Mouse (Mus musculus): Measurements from ENCODE around the gene Man1a. TPM values are rescaled to one million over a fixed set of nuclear protein-coding genes. Genes with fewer than 3 reads are reported as not detected.

The Man1a gene
- polyA plus RNA-seq, 1 experiment from 2014 or later = 4.1 TPM

DNA sequence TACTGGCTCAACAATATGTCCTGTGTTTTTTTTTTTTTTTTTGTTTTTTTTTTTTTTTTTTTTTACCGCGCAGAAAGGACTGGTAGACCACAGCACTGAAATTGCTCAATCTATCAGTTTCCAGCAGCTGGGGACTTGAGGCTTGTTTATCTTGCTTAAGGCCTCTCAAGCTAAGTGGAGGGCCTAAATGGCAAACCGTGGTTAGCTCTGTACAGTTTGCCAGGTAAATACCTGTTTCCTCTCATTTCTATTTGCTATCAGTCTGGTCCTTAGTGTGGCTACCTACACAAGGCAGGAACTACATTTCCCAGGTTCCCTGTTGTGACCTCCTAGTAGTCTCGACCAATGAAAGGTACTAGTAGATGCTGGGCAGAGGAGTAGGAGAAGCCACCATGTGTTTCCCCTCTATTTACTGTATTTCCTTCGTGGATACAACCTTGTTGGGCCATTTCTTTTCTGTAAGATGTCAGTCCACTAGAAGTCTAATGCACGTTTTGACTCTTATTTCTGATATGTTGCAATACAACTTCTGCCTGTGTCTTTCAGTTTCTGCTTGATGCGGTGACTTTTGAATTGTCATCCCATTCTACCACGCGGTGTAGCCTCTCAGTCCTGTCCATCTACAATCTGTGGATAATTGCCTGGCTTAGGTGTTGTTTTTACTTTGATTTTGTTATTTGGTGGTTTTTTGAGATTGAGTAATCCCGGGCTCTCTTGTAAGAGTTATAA, 187.9 kb downstream of the Man1a start:
- peak; percentile 75; the same call in 1 of the 2 replicates for ATAC-seq (ENCODE audit: borderline replicate concordance, extremely low read depth, low FRiP score, low TSS enrichment)
- Histone ChIP-seq H3K36me3 (no peaks in the 10 kb centered on the region), H3K4me3 (no peak overlapping the region), H3K9ac (no peak overlapping the region), H3K9me3 (no peaks in the 10 kb centered on the region), H3K27me3 (no peaks in the 10 kb centered on the region), H3K4me1 (no peaks in the 10 kb centered on the region), H3K27ac (no peak overlapping the region), H3K4me2 (0 out of 2 replicates have a peak overlapping the region, but pooled peaks have one; percentile 4)
- 71% methylated on average over 10 of the region's 10 CpGs for WGBS

DNA sequence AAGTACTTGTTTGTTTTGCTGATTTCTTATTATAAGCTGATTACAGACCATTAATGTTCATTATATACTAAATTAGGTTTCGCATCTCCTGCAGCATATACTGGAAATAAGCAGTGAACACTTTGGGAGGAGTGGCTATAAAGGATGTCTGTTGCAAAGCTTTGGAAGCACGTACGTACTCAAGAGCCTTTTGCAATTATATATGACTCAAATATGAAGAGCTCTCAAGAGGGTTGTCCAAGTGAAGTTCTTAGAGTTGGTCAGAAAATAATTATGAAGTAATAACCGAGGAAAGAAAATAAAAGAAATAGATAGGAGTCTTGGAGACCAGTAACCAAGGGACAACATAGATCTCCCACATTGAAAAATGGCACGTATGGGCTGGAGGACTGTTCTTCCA, 189.9 kb downstream of the Man1a start:
- Histone ChIP-seq H3K27me3 (no peaks in the 10 kb centered on the region), H3K9ac (no peak overlapping the region), H3K9me3 (no peaks in the 10 kb centered on the region), H3K36me3 (no peaks in the 10 kb centered on the region), H3K27ac (no peak overlapping the region), H3K4me3 (no peak overlapping the region), H3K4me1 (no peaks in the 10 kb centered on the region), H3K4me2 (no peak overlapping the region)
- no peak for ATAC-seq (ENCODE audit: borderline replicate concordance, extremely low read depth, low FRiP score, low TSS enrichment)
- 72% methylated on average over 5 of the region's 5 CpGs for WGBS

DNA sequence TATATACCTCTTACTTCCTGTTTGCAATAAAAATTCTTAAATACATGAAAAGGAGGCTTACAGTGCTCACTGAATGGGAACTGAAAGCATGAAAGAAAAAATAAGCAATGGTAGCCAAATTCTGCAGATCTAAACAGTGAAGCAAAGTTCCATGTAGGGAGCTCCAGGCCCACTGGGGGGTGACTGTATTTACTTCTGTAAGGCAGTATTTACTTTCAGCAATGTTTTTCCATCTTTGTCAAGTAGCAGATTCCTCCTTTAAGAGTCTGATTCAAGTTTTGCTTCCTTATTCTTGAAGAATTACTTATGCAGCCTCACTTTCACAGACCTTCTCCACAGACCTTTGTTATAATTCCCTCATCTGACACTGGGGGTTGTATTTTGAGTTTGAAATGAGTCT, 195.1 kb downstream of the Man1a start:
- ATAC-seq (ENCODE audit: borderline replicate concordance, extremely low read depth, low FRiP score, low TSS enrichment) = no peak
- no peaks in the 10 kb centered on the region for H3K9me3 ChIP-seq
- no peak overlapping the region for H3K27ac ChIP-seq
- no peak overlapping the region for H3K4me3 ChIP-seq
- H3K9ac ChIP-seq = no peak overlapping the region
- no peaks in the 10 kb centered on the region for H3K27me3 ChIP-seq
- no peak overlapping the region for H3K4me2 ChIP-seq
- no peaks in the 10 kb centered on the region for H3K36me3 ChIP-seq
- H3K4me1 ChIP-seq = no peaks in the 10 kb centered on the region

DNA sequence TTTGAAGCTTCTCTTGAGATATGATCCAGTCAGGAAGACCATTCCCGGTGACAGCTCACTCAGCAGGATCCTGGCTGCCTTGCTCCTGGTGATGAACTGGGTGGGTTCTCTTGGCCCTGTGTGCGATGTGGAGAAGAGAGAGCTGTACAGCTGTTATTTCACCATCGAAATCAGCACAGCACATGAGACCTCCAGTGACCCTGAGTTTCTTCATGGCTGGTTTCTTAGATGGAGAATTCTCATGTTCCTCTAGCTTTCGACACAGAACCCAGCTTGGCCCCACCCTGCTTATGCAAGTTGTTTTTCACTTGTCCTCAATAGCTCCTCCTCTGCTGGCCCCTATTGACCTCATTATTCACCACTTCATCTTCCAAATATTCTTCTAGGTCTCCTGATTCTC, 200.5 kb downstream of the Man1a start:
- no peak overlapping the region for H3K4me2 ChIP-seq
- no peaks in the 10 kb centered on the region for H3K4me1 ChIP-seq
- WGBS = 74% methylated on average over 4 of the region's 4 CpGs
- ATAC-seq (ENCODE audit: borderline replicate concordance, extremely low read depth, low FRiP score, low TSS enrichment) = no peak
- H3K9ac ChIP-seq = no peak overlapping the region
- no peaks in the 10 kb centered on the region for H3K36me3 ChIP-seq
- no peaks in the 10 kb centered on the region for H3K27me3 ChIP-seq
- H3K27ac ChIP-seq = no peak overlapping the region
- no peaks in the 10 kb centered on the region for H3K9me3 ChIP-seq
- no peak overlapping the region for H3K4me3 ChIP-seq

DNA sequence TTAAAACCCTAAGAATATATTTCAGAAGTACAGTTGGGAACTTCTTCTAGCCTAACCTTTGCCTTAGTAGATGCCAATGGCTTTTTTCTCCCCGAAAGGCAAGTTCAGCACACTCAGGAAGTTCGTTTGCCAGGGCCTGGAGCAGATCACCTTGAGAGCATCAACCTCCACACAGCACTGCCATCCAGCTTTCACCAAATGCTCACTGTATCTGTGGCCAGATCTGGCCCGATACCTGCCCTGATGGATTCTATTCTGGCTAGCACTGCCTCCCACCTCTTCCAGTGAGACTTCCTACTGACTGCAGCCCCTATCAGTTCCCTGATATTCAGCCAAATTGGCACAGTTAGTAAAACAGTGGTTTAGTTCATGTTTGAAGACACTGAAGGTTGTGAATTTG, 202.2 kb downstream of the Man1a start:
- ATAC-seq (ENCODE audit: borderline replicate concordance, extremely low read depth, low FRiP score, low TSS enrichment) = no peak

DNA sequence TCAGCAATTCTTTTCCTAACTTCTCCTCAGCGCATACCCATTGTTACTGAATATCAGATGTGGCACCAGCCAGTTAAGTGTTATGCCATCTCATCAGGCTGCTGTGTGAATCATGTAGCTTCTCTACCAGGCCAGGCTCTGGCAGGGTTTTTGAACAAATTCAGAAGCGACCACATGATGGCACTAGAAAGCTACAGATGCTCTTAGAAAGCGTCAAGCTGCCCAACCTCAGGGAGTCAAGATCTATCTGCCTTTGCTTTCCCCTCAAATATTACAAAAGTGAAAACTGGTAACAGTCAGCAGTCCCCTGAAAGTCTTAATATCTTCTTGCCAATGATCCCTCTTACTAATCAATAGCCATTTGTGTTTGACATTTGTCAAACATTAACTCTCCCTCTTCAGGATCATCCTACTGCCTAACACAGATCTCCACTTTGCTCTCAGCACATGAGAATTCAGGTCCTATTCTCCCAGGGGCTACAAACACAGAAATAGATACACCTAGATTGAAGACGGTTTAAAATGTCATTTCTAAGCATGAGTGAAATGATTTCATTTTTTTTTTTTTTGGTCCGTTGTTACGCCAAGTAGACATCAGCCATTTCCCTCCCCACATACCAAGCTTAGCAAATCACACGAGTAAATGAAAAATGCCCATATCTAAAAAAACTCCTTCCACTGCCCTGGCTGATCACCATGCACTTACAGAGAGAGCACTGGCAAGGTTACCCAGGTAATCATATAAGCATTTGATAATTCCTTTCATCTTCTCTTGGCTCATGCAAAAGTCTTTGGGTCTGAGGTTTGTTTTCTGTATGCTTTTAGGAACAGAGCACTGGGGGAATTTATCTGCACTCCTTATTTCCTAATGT, 212.7 kb downstream of the Man1a start:
- Histone ChIP-seq H3K27ac (no peak overlapping the region), H3K27me3 (no peaks in the 10 kb centered on the region), H3K36me3 (no peaks in the 10 kb centered on the region), H3K4me3 (no peak overlapping the region), H3K4me1 (no peaks in the 10 kb centered on the region), H3K9ac (no peak overlapping the region), H3K9me3 (no peaks in the 10 kb centered on the region), H3K4me2 (no peak overlapping the region)
- 42% methylated on average over 7 of the region's 7 CpGs for WGBS
- ATAC-seq (ENCODE audit: borderline replicate concordance, extremely low read depth, low FRiP score, low TSS enrichment) = peak; percentile 64; the same call in 1 of the 2 replicates

More for the DNA sequence above, 202.2 kb downstream of the Man1a start:
- Histone ChIP-seq H3K27ac (no peak overlapping the region), H3K4me3 (no peak overlapping the region), H3K9me3 (no peaks in the 10 kb centered on the region), H3K4me1 (no peaks in the 10 kb centered on the region), H3K27me3 (no peaks in the 10 kb centered on the region), H3K4me2 (no peak overlapping the region), H3K36me3 (no peaks in the 10 kb centered on the region), H3K9ac (no peak overlapping the region)
- 72% methylated on average over 3 of the region's 3 CpGs for WGBS

DNA sequence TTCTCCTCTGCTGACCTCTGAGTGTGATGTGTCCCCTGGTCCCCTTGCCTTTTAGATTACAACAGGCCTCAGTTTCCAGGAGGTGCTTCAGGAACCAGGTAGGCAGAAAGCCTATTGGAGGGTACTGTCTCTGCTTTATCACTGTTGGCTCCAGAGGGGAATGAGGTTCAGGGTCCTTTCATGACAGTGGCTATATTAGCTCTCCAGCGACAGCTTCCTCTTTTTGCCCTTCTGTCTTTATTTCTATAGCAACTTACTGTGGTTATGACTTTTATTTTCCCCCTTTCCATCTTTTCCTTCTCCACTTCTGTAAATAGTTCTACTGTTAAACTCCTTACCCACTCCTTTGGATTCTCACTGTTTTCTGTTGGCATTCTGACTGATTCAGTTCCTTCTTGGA, 216.5 kb downstream of the Man1a start:
- H3K27ac ChIP-seq = no peak overlapping the region
- H3K9me3 ChIP-seq = no peaks in the 10 kb centered on the region
- WGBS = 73% methylated on average over 1 of the region's 1 CpGs

DNA sequence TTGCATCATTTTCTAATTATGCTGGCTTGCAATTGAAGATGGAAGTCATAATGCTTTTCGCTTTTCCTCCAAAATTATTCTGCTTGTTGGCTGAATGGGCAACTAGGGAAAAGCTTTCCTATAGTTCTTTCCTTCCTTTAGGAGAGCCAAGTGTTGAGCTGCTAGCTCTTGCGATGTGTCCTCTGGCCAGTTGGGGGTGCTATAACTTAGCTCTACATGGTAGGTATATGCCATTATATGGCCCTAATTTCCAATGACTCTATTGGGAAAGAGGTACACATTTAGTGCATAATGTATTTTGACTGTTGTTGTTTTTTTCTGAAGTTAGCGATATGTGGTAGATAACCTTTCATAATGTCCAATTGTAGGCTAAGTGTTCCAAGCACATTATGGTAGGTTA, 217.2 kb downstream of the Man1a start:
- H3K27me3 ChIP-seq = no peaks in the 10 kb centered on the region
- no peaks in the 10 kb centered on the region for H3K36me3 ChIP-seq
- WGBS = 86% methylated on average over 3 of the region's 3 CpGs
- no peak overlapping the region for H3K9ac ChIP-seq
- H3K4me3 ChIP-seq = no peak overlapping the region
- no peak overlapping the region for H3K27ac ChIP-seq
- ATAC-seq (ENCODE audit: borderline replicate concordance, extremely low read depth, low FRiP score, low TSS enrichment) = no peak
- H3K9me3 ChIP-seq = no peaks in the 10 kb centered on the region
- no peak overlapping the region for H3K4me2 ChIP-seq
- no peaks in the 10 kb centered on the region for H3K4me1 ChIP-seq

More for the DNA sequence above, 216.5 kb downstream of the Man1a start:
- Histone ChIP-seq H3K9ac (no peak overlapping the region), H3K4me3 (no peak overlapping the region), H3K27me3 (no peaks in the 10 kb centered on the region), H3K36me3 (no peaks in the 10 kb centered on the region), H3K4me1 (no peaks in the 10 kb centered on the region), H3K4me2 (no peak overlapping the region)
- no peak for ATAC-seq (ENCODE audit: borderline replicate concordance, extremely low read depth, low FRiP score, low TSS enrichment)

All from lung, embryonic 15.5 days (tissue).